Mouse (Mus musculus) stomach, embryonic 14.5 days (tissue): ENCODE measurements around the gene Smap1. TPM values are rescaled to one million over a fixed set of nuclear protein-coding genes. Genes with fewer than 3 reads are reported as not detected.
"Not testable (repeated sequence)": the region's sequence is repeated elsewhere in the genome, so short reads cannot be mapped to it uniquely, and the experiment has no call there.

Experiments used
- ATAC-seq: fragments of 200-750 bp; cut with Nextera tagmentation; 2 replicates; pipeline ENCODE4 v1.8.0; 2017; ENCODE audit warnings: low read depth, moderate TSS enrichment; ENCODE audit not compliant: insufficient number of reproducible peaks, insufficient read depth, low FRiP score
- H3K27ac ChIP-seq: fragments of 300-500 bp; sonication (generic); 2 replicates; pipeline ENCODE4 v1.5.1; 2014; ENCODE audit warnings: mild to moderate bottlenecking, low read length, moderate library complexity, mixed read lengths
- H3K27me3 ChIP-seq: fragments of 300-500 bp; sonication (generic); 2 replicates; pipeline ENCODE4 v1.6.1; 2014; ENCODE audit warnings: low read length, control low read depth, mixed read lengths; ENCODE audit not compliant: control insufficient read depth, insufficient read depth
- H3K36me3 ChIP-seq: fragments of 300-500 bp; sonication (generic); 2 replicates; pipeline ENCODE4 v1.6.1; 2014; ENCODE audit warnings: mild to moderate bottlenecking, control low read depth, low read length, moderate library complexity, mixed read lengths; ENCODE audit not compliant: control insufficient read depth, insufficient read depth
- H3K4me1 ChIP-seq: fragments of 300-500 bp; sonication (generic); 2 replicates; pipeline ENCODE4 v1.6.1; 2014; ENCODE audit warnings: low read length, control low read depth, mixed read lengths; ENCODE audit not compliant: control insufficient read depth, insufficient read depth
- H3K4me2 ChIP-seq: fragments of 300-500 bp; sonication (generic); replicated peaks from 2 replicates; pipeline ENCODE4 v1.6.1; 2014; ENCODE audit warnings: low read depth, low read length, control low read depth
- H3K4me3 ChIP-seq: fragments of 300-500 bp; sonication (generic); 2 replicates; pipeline ENCODE4 v1.5.1; 2014; ENCODE audit warnings: low read depth, low read length, control low read depth
- H3K9ac ChIP-seq: fragments of 300-500 bp; sonication (generic); replicated peaks from 2 replicates; pipeline ENCODE4 v1.6.1; 2014; ENCODE audit warnings: low read depth, mild to moderate bottlenecking, control low read depth, low read length, moderate library complexity, mixed read lengths
- H3K9me3 ChIP-seq: fragments of 300-500 bp; sonication (generic); 2 replicates; pipeline ENCODE4 v1.6.1; 2016; ENCODE audit warnings: low read depth, low read length, control low read depth; ENCODE audit not compliant: control insufficient read depth
- WGBS: fragments of 180-500 bp; shearing (Covaris S2); extraction: QIAGEN DNeasy Blood & Tissue Kit; methylation state at CpG from one replicate; pipeline ENCODE4 v1.1.7; 2014; 5-methylcytosine and 5-hydroxymethylcytosine counted together
- polyA plus RNA-seq: library from polyadenylated mRNA; unstranded; fragments of >200 nt; fragmentation: Nextera tagmentation; extraction: Ambion mirVana; gene quantifications from 2 replicates; pipeline ENCODE4 v1.2.1, GENCODE M21; 2014

Smap1 gene
- 35.4 and 41.4 TPM in 2 replicates for polyA plus RNA-seq

DNA sequence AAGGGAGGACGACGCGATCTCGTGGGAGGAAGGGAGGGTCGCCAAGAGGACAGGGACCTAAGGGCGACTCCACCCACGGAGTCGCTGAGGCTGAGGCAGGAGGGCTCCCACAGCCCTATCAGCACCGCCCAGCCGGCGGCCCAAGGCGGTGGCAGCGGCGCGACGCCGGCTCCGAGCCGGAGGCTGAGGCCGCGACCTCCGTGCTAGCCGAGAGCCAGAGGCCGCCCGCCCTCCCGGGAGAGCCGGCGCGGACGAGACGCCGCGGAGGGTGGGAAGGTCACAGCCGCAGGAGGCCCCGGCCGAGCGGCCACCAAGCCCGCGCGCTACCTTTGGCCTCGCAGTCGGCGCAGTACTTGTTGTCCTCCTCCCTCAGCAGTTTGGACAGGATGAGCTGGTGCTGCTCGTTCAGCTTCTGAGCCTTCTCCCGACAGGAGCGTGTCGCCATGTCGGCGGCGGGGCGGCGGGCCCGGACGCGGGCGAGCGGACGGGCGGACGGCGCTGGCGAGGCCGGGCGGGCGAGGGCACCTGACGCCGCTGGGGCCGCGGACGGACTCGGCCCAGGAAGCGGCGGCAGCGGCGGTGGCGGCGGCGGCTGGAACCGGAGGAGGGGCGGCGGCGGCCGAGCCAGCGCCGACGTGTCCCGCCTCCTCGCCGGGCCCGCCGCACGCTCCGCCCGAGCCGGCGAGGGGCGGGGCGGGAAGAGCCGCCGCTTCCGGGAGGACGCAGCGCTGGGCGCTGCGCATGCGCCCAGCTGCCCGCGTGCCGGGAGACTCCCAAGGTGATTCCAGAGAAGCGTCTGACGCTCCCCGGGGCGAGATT lies at the start of gene Smap1:
Smap1 (minus strand) TSS at position 607 of the 819 bp plus-strand sequence.
- peak; percentile 91 for ATAC-seq
- Histone ChIP-seq H3K4me3 (peak within 1 kb of the TSS; percentile 96), H3K27me3 (no peaks in the 10 kb centered on the region), H3K4me1 (peaks cover 6% of the 10 kb centered on the region; the same call in 1 of the 2 replicates), H3K4me2 (peak within 1 kb of the TSS; percentile 80), H3K9me3 (no peaks in the 10 kb centered on the region), H3K27ac (peak within 1 kb of the TSS; percentile 89), H3K36me3 (no peaks in the 10 kb centered on the region; the same call in 1 of the 2 replicates), H3K9ac (peak within 1 kb of the TSS; percentile 92)
- WGBS, result 0% methylated on average over 71 of the region's 113 CpGs

DNA sequence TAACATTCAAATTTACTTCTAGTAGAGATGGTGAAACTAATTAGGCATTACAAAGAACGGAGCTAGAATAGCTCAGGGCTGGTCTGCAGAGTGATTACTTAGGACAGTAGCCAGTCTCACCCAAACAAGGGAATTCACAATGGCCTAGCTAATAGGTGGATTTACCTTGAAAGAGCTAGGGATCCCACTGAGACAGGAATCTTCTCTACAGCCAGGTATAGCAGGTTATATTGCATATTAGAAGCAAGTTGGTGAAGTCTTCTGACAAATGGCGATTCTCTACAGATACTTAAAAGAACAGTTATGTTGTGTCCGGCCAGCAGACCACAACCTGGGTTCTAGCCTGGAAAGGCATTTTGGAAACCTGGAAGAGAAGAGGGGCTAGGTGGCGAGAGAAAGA lies 49.0 kb upstream of the Smap1 start:
- H3K4me3 ChIP-seq, H3K9me3 ChIP-seq, H3K36me3 ChIP-seq, H3K4me1 ChIP-seq, ATAC-seq, H3K27ac ChIP-seq, H3K9ac ChIP-seq, H3K4me2 ChIP-seq, H3K27me3 ChIP-seq: not testable (repeated sequence)
- 83% methylated on average over 3 of the region's 4 CpGs for WGBS

DNA sequence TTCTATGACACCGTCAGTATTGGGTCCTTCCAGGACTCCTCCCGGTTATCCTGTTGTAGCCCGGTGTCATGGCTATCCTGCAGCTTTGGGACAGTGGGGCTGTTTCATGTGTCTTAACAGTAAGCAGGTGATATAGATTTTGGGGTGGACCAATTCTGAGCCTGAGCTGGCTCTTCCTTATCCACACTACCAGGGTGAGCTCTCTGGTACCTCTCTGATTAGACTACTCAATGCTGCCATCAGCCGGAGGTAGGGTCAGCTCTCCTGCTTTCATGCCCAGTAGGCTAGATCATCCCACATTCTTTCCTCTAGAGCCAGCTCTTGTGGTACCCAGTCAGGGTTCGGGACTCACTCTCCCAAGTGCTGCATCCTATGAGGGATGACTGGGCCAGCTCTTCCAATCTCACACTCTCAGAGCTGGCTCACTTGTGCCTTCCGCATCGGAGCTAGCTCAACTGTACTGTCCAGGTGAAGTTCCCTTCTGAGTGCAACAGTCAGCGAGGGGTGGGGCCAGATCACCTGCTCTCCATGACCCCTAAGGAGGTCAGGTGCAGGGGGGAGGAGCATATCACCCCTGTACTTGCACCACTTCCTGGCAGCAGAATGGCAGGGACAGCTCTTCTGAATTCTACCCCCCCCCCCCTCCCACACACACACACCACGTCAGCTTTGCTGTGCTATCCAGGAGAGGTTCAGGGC lies 46.1 kb upstream of the Smap1 start:
- Histone ChIP-seq H3K9me3 (no peaks in the 10 kb centered on the region), H3K4me3 (no peak overlapping the region), H3K9ac (no peak overlapping the region), H3K36me3 (no peaks in the 10 kb centered on the region), H3K27ac (no peak overlapping the region), H3K27me3 (no peaks in the 10 kb centered on the region), H3K4me1 (no peaks in the 10 kb centered on the region), H3K4me2 (no peak overlapping the region)
- ATAC-seq, result no peak
- WGBS, result 85% methylated on average over 9 of the region's 9 CpGs

DNA sequence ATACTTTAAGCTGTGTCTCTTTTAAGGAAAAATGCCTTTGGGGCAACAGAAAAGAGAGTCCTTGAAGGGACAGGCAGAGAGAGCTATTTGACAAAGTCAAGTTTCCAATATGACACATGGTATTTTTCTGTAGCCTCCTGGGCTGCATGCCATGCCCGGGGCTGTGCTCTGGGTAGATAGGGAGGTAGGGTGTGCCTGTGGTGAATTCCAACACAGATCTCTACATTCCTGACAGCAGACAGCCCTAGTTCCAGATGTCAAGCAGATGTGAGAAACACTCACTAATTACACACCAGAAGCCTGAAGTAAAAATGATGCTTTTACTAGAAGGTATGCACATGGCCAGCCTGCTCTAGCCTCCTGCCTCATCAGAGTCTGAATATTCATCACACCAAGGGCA lies 44.1 kb upstream of the Smap1 start:
- ATAC-seq, result no peak
- H3K27ac ChIP-seq, result no peak overlapping the region
- H3K4me1 ChIP-seq, result no peaks in the 10 kb centered on the region
- WGBS, result 60% methylated on average over 1 of the region's 1 CpGs
- no peak overlapping the region for H3K4me3 ChIP-seq
- no peak overlapping the region for H3K9ac ChIP-seq
- H3K27me3 ChIP-seq, result no peaks in the 10 kb centered on the region
- H3K4me2 ChIP-seq, result no peak overlapping the region
- H3K9me3 ChIP-seq, result no peaks in the 10 kb centered on the region
- no peaks in the 10 kb centered on the region for H3K36me3 ChIP-seq

DNA sequence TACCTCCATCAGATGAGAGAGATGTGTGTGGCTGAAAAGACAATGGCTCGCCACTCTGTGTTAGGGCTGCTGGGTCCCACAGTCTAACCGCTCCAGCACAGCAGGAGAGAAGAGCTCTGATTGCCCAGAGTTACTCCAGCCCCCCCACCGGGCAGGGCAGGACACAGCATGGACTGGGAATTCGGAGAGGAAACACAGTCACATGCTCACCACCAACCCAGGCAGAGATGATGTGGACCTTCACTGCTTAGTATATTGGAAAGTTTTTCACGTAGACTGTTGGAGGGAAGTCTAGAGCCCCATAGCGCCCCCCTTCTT lies 37.3 kb upstream of the Smap1 start:
- WGBS, result 22% methylated on average over 6 of the region's 6 CpGs
- 0 out of 2 replicates have a peak, but pooled peaks have one; percentile 18 for ATAC-seq
- H3K27me3 ChIP-seq, result no peaks in the 10 kb centered on the region

DNA sequence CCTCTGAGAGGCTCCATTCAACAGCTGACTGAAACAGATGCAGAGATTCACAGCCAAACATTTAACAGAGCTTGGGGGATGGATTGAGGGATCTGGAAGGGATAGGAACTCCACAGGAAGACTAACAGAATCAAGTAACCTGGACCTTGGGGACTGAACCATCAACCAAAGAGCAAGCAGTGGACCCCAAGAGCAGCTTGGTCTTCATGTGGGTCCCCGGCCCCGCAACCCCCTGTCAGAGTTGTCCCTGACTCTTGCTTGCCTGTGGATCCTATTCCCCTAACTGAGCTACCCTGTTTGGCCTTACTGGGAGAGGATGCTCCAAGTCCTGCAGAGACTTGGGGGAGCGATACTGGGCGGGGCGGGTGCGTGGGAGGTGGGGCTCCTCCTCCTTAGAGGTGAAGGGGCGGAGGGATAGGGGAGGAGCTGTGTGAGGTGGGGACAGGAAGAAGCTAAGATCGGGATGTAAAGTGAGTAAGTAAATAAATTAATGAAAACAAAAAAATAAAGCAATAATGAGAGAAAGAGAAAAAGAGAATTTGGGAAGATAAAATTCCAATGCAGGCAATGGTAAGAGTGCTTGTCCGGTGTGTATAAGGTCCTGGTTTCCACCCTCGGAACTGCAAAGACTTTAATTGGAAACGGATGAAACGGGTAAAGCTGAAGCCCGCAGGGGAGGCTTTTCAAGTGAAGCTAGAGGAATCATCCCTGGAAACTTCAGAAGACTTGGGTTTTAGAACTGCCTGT lies 36.7 kb upstream of the Smap1 start:
- H3K9ac ChIP-seq, result no peak overlapping the region
- no peaks in the 10 kb centered on the region for H3K9me3 ChIP-seq
- WGBS, result 17% methylated on average over 13 of the region's 13 CpGs
- peak overlapping the region; percentile 36 for H3K4me2 ChIP-seq
- H3K4me3 ChIP-seq, result no peak overlapping the region; the same call in 1 of the 2 replicates
- H3K4me1 ChIP-seq, result no peaks in the 10 kb centered on the region
- ATAC-seq, result 0 out of 2 replicates have a peak, but pooled peaks have one; percentile 37
- no peaks in the 10 kb centered on the region for H3K36me3 ChIP-seq
- H3K27ac ChIP-seq, result no peak overlapping the region
- no peaks in the 10 kb centered on the region for H3K27me3 ChIP-seq

More for the DNA sequence above, 37.3 kb upstream of the Smap1 start:
- H3K9ac ChIP-seq, result no peak overlapping the region
- H3K4me2 ChIP-seq, result peak overlapping the region; percentile 36
- H3K4me1 ChIP-seq, result no peaks in the 10 kb centered on the region
- H3K9me3 ChIP-seq, result no peaks in the 10 kb centered on the region
- H3K36me3 ChIP-seq, result no peaks in the 10 kb centered on the region
- no peak overlapping the region for H3K27ac ChIP-seq
- H3K4me3 ChIP-seq, result no peak overlapping the region; the same call in 1 of the 2 replicates

DNA sequence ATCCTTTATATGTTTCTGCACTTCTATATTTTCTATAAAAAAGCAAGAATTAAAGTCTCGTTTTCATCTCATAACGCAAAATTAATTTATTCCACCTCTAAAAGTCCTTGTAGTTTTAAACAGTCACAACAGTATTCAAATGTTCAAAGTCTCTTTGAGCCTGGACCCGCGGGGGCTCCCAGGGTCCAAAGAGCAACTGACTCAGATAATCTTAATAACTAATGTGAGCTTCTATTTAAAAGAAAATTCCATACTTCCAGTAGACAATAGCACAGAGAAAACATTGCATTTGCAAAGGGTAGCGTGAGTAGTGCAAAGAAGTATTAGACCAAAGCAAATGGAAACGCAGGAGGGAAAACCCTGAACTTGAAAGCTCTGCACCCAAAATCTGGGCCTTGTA lies 36.0 kb upstream of the Smap1 start:
- H3K4me3 ChIP-seq, result no peak overlapping the region
- no peaks in the 10 kb centered on the region for H3K36me3 ChIP-seq
- H3K4me1 ChIP-seq, result no peaks in the 10 kb centered on the region
- no peaks in the 10 kb centered on the region for H3K27me3 ChIP-seq
- ATAC-seq, result no peak
- H3K9me3 ChIP-seq, result no peaks in the 10 kb centered on the region
- no peak overlapping the region for H3K4me2 ChIP-seq
- 89% methylated on average over 6 of the region's 6 CpGs for WGBS
- H3K27ac ChIP-seq, result no peak overlapping the region
- no peak overlapping the region for H3K9ac ChIP-seq

DNA sequence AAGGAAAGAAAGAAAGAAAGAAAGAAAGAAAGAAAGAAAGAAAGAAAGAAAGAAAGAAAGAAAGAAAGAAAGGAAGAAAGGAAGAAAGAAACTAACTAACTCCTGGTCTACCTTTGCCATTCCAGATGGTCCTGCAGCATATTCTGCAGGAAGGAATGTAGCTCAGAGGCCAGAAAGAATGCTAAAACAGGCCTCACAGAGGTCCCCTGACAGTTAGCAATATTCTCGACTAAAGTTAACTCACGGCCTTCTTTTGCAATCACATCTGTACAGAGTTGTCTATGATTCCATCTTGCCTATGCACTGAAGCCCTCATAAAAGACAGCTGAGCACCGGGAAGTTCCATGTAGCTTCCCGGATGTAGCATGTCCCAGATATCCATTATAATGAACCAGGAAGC lies 33.4 kb upstream of the Smap1 start:
- H3K9me3 ChIP-seq, result no peaks in the 10 kb centered on the region
- H3K27ac ChIP-seq, result no peak overlapping the region
- H3K9ac ChIP-seq, result no peak overlapping the region
- no peaks in the 10 kb centered on the region for H3K36me3 ChIP-seq
- no peak overlapping the region for H3K4me3 ChIP-seq
- WGBS, result 85% methylated on average over 4 of the region's 4 CpGs
- H3K27me3 ChIP-seq, result no peaks in the 10 kb centered on the region
- H3K4me1 ChIP-seq, result no peaks in the 10 kb centered on the region
- H3K4me2 ChIP-seq, result no peak overlapping the region
- ATAC-seq, result no peak
